Mouse (Mus musculus): ENCODE data around the gene Cstf2t. TPM values are rescaled to one million over a fixed set of nuclear protein-coding genes. Genes with fewer than 3 reads are reported as not detected.

The Cstf2t gene
- total RNA-seq, 2 experiments from 2014 or later: 70.4 to 70.9 TPM

DNA sequence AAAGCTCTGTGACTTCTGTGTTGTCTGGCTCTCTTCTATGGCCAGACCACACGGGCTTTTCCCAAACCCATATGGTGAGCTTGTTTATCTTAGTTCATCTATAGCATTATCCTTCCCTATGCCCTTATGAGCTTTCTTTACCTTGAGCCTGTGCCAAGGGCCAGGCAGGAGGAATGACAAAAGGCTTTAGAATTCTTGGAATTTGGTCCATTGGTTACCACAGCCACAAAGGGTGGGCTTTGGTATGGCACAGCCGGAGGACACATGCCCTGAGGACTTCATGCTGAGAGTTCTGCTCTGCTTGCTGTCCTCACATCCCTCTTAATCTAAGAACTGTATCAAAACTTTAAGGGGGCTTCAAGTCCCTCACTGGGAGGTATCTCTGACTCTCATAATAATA, 53.7 kb downstream of the Cstf2t start:
- DNase-seq (ENCODE audit: low spot score in 2 of 2): no peak
